In the genomic region with DNA sequence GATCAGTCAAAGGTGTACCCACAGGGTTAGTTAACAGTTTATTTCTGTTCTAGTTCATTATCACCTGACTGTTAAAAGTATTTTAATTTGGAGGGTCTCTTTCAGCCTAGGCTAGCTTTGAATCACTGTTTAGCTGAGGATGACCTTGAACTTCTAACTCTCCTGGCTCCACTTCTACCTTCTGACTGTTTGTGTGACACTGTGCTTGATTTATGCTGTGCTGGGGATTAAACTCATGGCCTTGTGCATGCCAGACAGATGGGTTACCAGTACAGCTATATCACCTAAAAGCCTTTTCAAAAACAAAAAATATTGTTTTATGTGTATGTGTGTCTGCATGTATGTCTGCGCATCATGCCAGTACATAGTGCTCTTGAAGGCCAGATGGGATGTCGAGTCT, we compare ENCODE assay signal across 31 mouse cellular contexts.
A peak's percentile ranks its signal among the peaks of the same experiment; 100 is the strongest.
DNase-seq lines count a peak whose midpoint lies in the region; ATAC-seq lines count a peak whose summit lies in the region.
"Had no signal": no experiment of that assay in that cellular context is flagged by ENCODE, and none has a peak within 500 bp of the region (broad histone marks: within the 10 kb centered on the region; RNA-seq: fewer than 3 reads in every experiment).

No protein-coding gene starts in this region.

- H3K9ac ChIP-seq in kidney, embryonic 16.5 days (replicated peaks; ENCODE audit: low read length): no peak overlapping the region
- no peak overlapping the region for H3K9ac ChIP-seq in intestine, embryonic 15.5 days
- H3K9ac ChIP-seq: embryonic facial prominence, embryonic 12.5 days; hindbrain, embryonic 12.5 days; lung, embryonic 15.5 days; neural tube, embryonic 12.5 days had no signal

- H3K27ac ChIP-seq in kidney, embryonic 16.5 days (ENCODE audit: low read length): peak overlapping the region; percentile 94; the same call in 1 of the 2 replicates
- 0 out of 2 replicates have a peak overlapping the region, but pooled peaks have one; percentile 51 for H3K27ac ChIP-seq in intestine, embryonic 15.5 days
- H3K27ac ChIP-seq in hindbrain, embryonic 10.5 days: no peak overlapping the region
- H3K27ac ChIP-seq: embryonic facial prominence, embryonic 12.5 days; forebrain, embryonic 10.5 days; gastrocnemius, adult 2 months; heart, adult 2 months; hindbrain, embryonic 12.5 days; hindbrain, postnatal 0 days; lung, embryonic 15.5 days; neural tube, embryonic 12.5 days had no signal

- no peak overlapping the region for H3K4me2 ChIP-seq in kidney, embryonic 16.5 days (replicated peaks; ENCODE audit: low read depth, low read length)
- no peak overlapping the region for H3K4me2 ChIP-seq in intestine, embryonic 15.5 days (replicated peaks)
- H3K4me2 ChIP-seq: embryonic facial prominence, embryonic 12.5 days; hindbrain, embryonic 12.5 days; liver, embryonic 11.5 days; lung, embryonic 15.5 days; midbrain, embryonic 11.5 days; neural tube, embryonic 12.5 days had no signal

- no peaks in the 10 kb centered on the region for H3K36me3 ChIP-seq in kidney, embryonic 16.5 days (ENCODE audit: insufficient read depth, low read length)
- H3K36me3 ChIP-seq in intestine, embryonic 15.5 days: no peaks in the 10 kb centered on the region
- H3K36me3 ChIP-seq in hindbrain, embryonic 10.5 days: no peaks in the 10 kb centered on the region
- H3K36me3 ChIP-seq: embryonic facial prominence, embryonic 12.5 days; forebrain, embryonic 10.5 days; hindbrain, embryonic 12.5 days; lung, embryonic 15.5 days; neural tube, embryonic 12.5 days had no signal

- H3K4me1 ChIP-seq in kidney, embryonic 16.5 days (ENCODE audit: insufficient read depth, low read length): peaks cover 77% of the 10 kb centered on the region
- H3K4me1 ChIP-seq in intestine, embryonic 15.5 days (replicated peaks): peaks cover 35% of the 10 kb centered on the region
- peaks cover 30% of the 10 kb centered on the region for H3K4me1 ChIP-seq in hindbrain, embryonic 10.5 days (replicated peaks)

- no peaks in the 10 kb centered on the region for H3K27me3 ChIP-seq in kidney, embryonic 16.5 days (ENCODE audit: insufficient read depth, low read length)
- no peaks in the 10 kb centered on the region for H3K27me3 ChIP-seq in intestine, embryonic 15.5 days (replicated peaks)
- peaks cover 6% of the 10 kb centered on the region; the same call in 1 of the 2 replicates for H3K27me3 ChIP-seq in hindbrain, embryonic 10.5 days (ENCODE audit: insufficient read depth, poor library complexity, severe bottlenecking)
- H3K27me3 ChIP-seq: CH12.LX; embryonic facial prominence, embryonic 12.5 days; hindbrain, embryonic 12.5 days; neural tube, embryonic 12.5 days had no signal

- peak; percentile 66 to 81 for DNase-seq in adrenal gland, adult (ENCODE audit: inconsistent age in 2 of 2, low spot score in 1 of 2)
- no peak for DNase-seq in adrenal gland, postnatal 25 days
- DNase-seq in heart, adult 11 months: peak; percentile 48
- no peak for DNase-seq in heart, postnatal 4 days
- no peak for DNase-seq in kidney, postnatal 14 days
- DNase-seq in hindbrain, embryonic 10.5 days (ENCODE audit: low spot score): no peak
- DNase-seq: cerebellum, adult 11 months; cerebellum, adult 9-10 months; cerebellum, postnatal 36 days; gastrocnemius, adult 2 months; gastrocnemius, postnatal 36 days; heart, adult 2 months; heart, postnatal 14 days; kidney, adult 18-20 months; layer of hippocampus, adult 9-11 months; lung, postnatal 36 days; right cerebral cortex, postnatal 4 days had no signal

- 90% methylated on average over 2 of the region's 2 CpGs for WGBS in kidney, embryonic 16.5 days
- WGBS in intestine, embryonic 15.5 days: 86% methylated on average over 2 of the region's 2 CpGs
- 96% methylated on average over 2 of the region's 2 CpGs for WGBS in hindbrain, embryonic 10.5 days

- no peak overlapping the region for H3K4me3 ChIP-seq in kidney, embryonic 16.5 days (ENCODE audit: low read length)
- no peak overlapping the region for H3K4me3 ChIP-seq in intestine, embryonic 15.5 days (replicated peaks)
- H3K4me3 ChIP-seq in hindbrain, embryonic 10.5 days: no peak overlapping the region
- H3K4me3 ChIP-seq: embryonic facial prominence, embryonic 12.5 days; forebrain, embryonic 10.5 days; gastrocnemius, adult 2 months; heart, adult 2 months; hindbrain, embryonic 12.5 days; lung, embryonic 15.5 days; neural tube, embryonic 12.5 days had no signal

- H3K9me3 ChIP-seq in kidney, embryonic 16.5 days (ENCODE audit: low read length): no peaks in the 10 kb centered on the region
- no peaks in the 10 kb centered on the region for H3K9me3 ChIP-seq in intestine, embryonic 15.5 days
- no peaks in the 10 kb centered on the region for H3K9me3 ChIP-seq in hindbrain, embryonic 10.5 days
- H3K9me3 ChIP-seq: embryonic facial prominence, embryonic 12.5 days; forebrain, embryonic 10.5 days; hindbrain, embryonic 12.5 days; lung, embryonic 15.5 days; neural tube, embryonic 12.5 days had no signal

- no peak for ATAC-seq in kidney, embryonic 16.5 days (ENCODE audit: low FRiP score, low TSS enrichment)
- no peak for ATAC-seq in intestine, embryonic 15.5 days
- ATAC-seq: activated CD4-positive, CD25-positive, alpha-beta regulatory T cell, adult 4 months; forebrain, embryonic 16.5 days; hindbrain, postnatal 0 days; midbrain, embryonic 16.5 days had no signal

Comparison
In these comparisons a context has a peak if more than half of its experiments do, and no peak if none do; other contexts are left out.
1. DNase-seq: peak in adrenal gland, adult (2 of 2) and heart, adult 11 months (single experiment); none in adrenal gland, postnatal 25 days (single experiment), heart, postnatal 4 days (single experiment), kidney, postnatal 14 days (single experiment) and hindbrain, embryonic 10.5 days (single experiment).